Comparison of ENCODE assay signal across 8 mouse cellular contexts in the genomic region with DNA sequence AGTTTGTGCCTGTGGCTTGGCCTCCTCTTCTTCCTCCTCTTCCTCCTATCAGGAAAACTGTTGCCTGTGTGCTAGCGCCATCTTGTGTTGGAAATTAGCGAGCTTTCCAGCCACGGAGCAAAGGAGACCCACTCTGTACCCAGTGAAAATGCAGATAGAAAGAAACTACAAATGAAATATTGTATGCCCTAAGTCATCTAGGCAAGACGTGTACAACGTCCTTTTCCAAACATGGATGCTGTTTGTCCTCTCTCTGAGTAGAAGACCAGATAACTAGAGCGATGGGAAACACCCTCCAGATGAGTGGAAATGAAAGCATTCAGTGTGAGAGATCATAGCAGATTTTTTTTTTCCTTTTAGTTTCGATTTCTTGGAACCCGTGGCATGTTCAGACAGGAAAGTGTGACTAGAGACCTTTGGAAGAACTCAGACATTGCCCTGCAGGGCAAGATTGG. TPM values are rescaled to one million over a fixed set of nuclear protein-coding genes. Genes with fewer than 3 reads are reported as not detected.
DNase-seq lines count a peak whose midpoint lies in the region; ATAC-seq and TF ChIP-seq lines count a peak whose summit lies in the region.

Gene Parp11 (plus strand): TSS at position 405 of the 455 bp plus-strand sequence.

- peak; percentile 83 for TF ChIP-seq CTCF in bone marrow, adult 2 months (IDR thresholded peaks at IDR 0.05; ENCODE audit: control insufficient read depth, insufficient read depth, low read length)

- no peaks in the 10 kb centered on the region; the same call in none of the 2 replicates for H3K4me1 ChIP-seq in bone marrow, adult 2 months (ENCODE audit: control insufficient read depth, insufficient read depth, low read length)
- peaks cover 0 to 3% of the 10 kb centered on the region in 2 experiments; a peak in 2 of 4 replicates for H3K4me1 ChIP-seq in heart, embryonic 14.5 days (ENCODE audit: control insufficient read depth in 2 of 2, insufficient read depth in 2 of 2, low read length in 2 of 2)
- peaks cover 20% of the 10 kb centered on the region for H3K4me1 ChIP-seq in liver, embryonic 13.5 days (replicated peaks)
- H3K4me1 ChIP-seq in stomach, embryonic 15.5 days, result no peaks in the 10 kb centered on the region

- peak; percentile 85 for DNase-seq in CD4-positive helper T cell, adult 2 months (ENCODE audit: low read depth, low spot score)
- DNase-seq in kidney, postnatal 14 days, result peak; percentile 65
- DNase-seq in liver, embryonic 13.5 days, result peak; percentile 26
- DNase-seq in neural tube, embryonic 10.5 days (ENCODE audit: extremely low spot score, low spot score), result peak; percentile 75

- no peaks in the 10 kb centered on the region for H3K9me3 ChIP-seq in heart, embryonic 14.5 days (ENCODE audit: control insufficient read depth, low read length)
- no peaks in the 10 kb centered on the region for H3K9me3 ChIP-seq in liver, embryonic 13.5 days (replicated peaks)
- no peaks in the 10 kb centered on the region for H3K9me3 ChIP-seq in stomach, embryonic 15.5 days

- peak within 1 kb of the TSS; percentile 35; the same call in 1 of the 2 replicates for H3K4me2 ChIP-seq in heart, embryonic 14.5 days (ENCODE audit: low read length)
- H3K4me2 ChIP-seq in liver, embryonic 13.5 days, result peak within 1 kb of the TSS; percentile 27
- H3K4me2 ChIP-seq in stomach, embryonic 15.5 days, result peak within 1 kb of the TSS; percentile 26

- peaks cover 4% of the 10 kb centered on the region; the same call in 1 of the 2 replicates for H3K27me3 ChIP-seq in heart, embryonic 14.5 days (ENCODE audit: control insufficient read depth, insufficient read depth, low read length)
- H3K27me3 ChIP-seq in liver, embryonic 13.5 days, result peaks cover 35% of the 10 kb centered on the region
- no peaks in the 10 kb centered on the region for H3K27me3 ChIP-seq in stomach, embryonic 15.5 days (replicated peaks)

- ATAC-seq in erythroblast, adult 5-6 weeks (replicated peaks; ENCODE audit: low FRiP score, poor library complexity, severe bottlenecking), result peak; percentile 66
- ATAC-seq in heart, embryonic 14.5 days (ENCODE audit: insufficient number of reproducible peaks, insufficient read depth, low FRiP score, low read depth), result no peak
- no peak for ATAC-seq in liver, embryonic 13.5 days (ENCODE audit: low read depth)
- ATAC-seq in stomach, embryonic 15.5 days (ENCODE audit: insufficient read depth, low FRiP score, low read depth), result no peak

- TF ChIP-seq POLR2A in bone marrow, adult 2 months (IDR thresholded peaks at IDR 0.05; ENCODE audit: borderline replicate concordance, control insufficient read depth, low read depth, low read length), result no peak

- peak within 1 kb of the TSS; percentile 55; the same call in 1 of the 2 replicates for H3K27ac ChIP-seq in bone marrow, adult 2 months (ENCODE audit: control insufficient read depth, insufficient read depth, low read depth, low read length, poor library complexity)
- H3K27ac ChIP-seq in heart, embryonic 14.5 days (replicated peaks in 1 of 2; ENCODE audit: control insufficient read depth in 1 of 2, insufficient read depth in 1 of 2, low read depth in 2 of 2, low read length in 2 of 2), result no peak within 1 kb of the TSS
- no peak within 1 kb of the TSS for H3K27ac ChIP-seq in liver, embryonic 13.5 days
- H3K27ac ChIP-seq in stomach, embryonic 15.5 days, result no peak within 1 kb of the TSS

- H3K9ac ChIP-seq in heart, embryonic 14.5 days (ENCODE audit: low read length), result peak within 1 kb of the TSS; percentile 13; the same call in 1 of the 2 replicates
- H3K9ac ChIP-seq in liver, embryonic 13.5 days, result no peak within 1 kb of the TSS
- H3K9ac ChIP-seq in stomach, embryonic 15.5 days, result no peak within 1 kb of the TSS

- peak within 1 kb of the TSS; percentile 51 for H3K4me3 ChIP-seq in bone marrow, adult 2 months (replicated peaks; ENCODE audit: control insufficient read depth, low read depth, low read length)
- no peak within 1 kb of the TSS for H3K4me3 ChIP-seq in heart, embryonic 14.5 days (ENCODE audit: control insufficient read depth in 1 of 2, insufficient read depth in 1 of 2, low read depth in 1 of 2, low read length in 2 of 2)
- no peak within 1 kb of the TSS for H3K4me3 ChIP-seq in liver, embryonic 13.5 days (replicated peaks)
- no peak within 1 kb of the TSS; the same call in 1 of the 2 replicates for H3K4me3 ChIP-seq in stomach, embryonic 15.5 days (replicated peaks)

- no peaks in the 10 kb centered on the region for H3K36me3 ChIP-seq in heart, embryonic 14.5 days (ENCODE audit: control insufficient read depth, insufficient read depth, low read length)
- no peaks in the 10 kb centered on the region for H3K36me3 ChIP-seq in liver, embryonic 13.5 days
- no peaks in the 10 kb centered on the region for H3K36me3 ChIP-seq in stomach, embryonic 15.5 days

- 1% methylated on average over 8 of the region's 8 CpGs for WGBS in bone marrow, adult 2 months
- 11% methylated on average over 8 of the region's 8 CpGs for WGBS in heart, embryonic 14.5 days
- 9% methylated on average over 8 of the region's 8 CpGs for WGBS in liver, embryonic 13.5 days (ENCODE audit: insufficient replicate concordance)
- WGBS in stomach, embryonic 15.5 days, result 14% methylated on average over 8 of the region's 8 CpGs

RNA-seq across cellular contexts. Expression of gene Parp11, which starts in this region (rescaled TPM):
- 7.4 and 27.7 TPM in 2 replicates for polyA plus RNA-seq in bone marrow, adult 2 months (2011; ENCODE audit: insufficient read depth, insufficient read length, low replicate concordance, missing spikeins)
- 4.0 and 15.0 TPM in 2 replicates for total RNA-seq in erythroblast, adult 5-6 weeks (2015; ENCODE audit: low replicate concordance)
- total RNA-seq in erythroblast, adult 5-6 weeks (2017; ENCODE audit: low replicate concordance), result 24.2 and 25.0 TPM in 2 replicates
- 19.9 and 22.7 TPM in 2 replicates for polyA plus RNA-seq in heart, embryonic 14.5 days (2014; fragmentation: Nextera tagmentation; extraction: Ambion mirVana)
- polyA plus RNA-seq in liver, embryonic 13.5 days (2015; fragmentation: Nextera tagmentation; extraction: Ambion mirVana), result 6.2 and 7.5 TPM in 2 replicates
- 19.0 and 23.8 TPM in 2 replicates for polyA plus RNA-seq in stomach, embryonic 15.5 days (2015; fragmentation: Nextera tagmentation; extraction: Ambion mirVana)

Comparison
In these comparisons a context has a peak if more than half of its experiments do, and no peak if none do; other contexts are left out.
1. DNase-seq: peak in every context shown above with its lines; median percentile 85 in CD4-positive helper T cell, adult 2 months; 75 in neural tube, embryonic 10.5 days; 65 in kidney, postnatal 14 days; 26 in liver, embryonic 13.5 days.